Mouse (Mus musculus): ENCODE measurements around the gene Slc5a9. TPM values are rescaled to one million over a fixed set of nuclear protein-coding genes. Genes with fewer than 3 reads are reported as not detected.

Gene Slc5a9
- total and polyA plus RNA-seq, 3 experiments = not detected

DNA sequence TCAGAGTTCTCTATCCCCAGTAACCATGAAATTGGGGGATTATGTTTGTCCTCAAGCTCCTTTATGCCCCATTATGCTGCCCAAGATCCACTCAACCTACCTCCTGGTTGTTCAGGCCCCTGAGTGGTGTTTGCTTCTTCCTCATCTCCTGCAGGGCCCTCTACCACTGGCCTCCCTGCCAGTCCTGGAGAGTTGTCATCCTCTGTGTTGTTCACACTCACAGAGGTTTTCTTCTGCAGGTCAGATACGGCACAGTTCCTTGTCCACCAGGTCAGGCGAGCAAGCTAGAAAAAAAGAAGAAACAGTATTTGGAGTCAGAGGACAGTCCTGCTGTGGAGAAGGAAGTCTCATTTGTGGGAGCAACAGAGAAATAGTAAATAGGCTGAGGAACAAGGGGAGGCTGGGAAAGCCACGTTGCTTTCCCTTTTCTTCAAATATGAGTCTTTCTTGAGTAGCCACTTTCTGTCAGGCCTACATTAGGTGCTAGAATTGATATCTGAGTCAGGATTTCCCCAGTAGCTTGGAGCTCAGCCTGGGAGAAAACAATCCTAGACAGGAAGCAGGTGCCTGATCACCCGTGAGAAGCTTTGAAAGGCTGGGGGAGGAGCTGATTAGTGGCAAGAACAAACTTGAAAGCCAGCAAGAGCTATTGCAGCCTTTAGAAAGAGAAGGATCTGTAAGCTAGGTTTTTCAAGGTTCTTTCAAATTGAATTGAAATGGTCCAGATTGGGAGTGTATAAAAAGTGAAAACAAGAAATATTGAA, 22.4 kb downstream of the Slc5a9 start:
- Histone ChIP-seq H3K9ac (ENCODE audit: control insufficient read depth, low read depth, low read length, poor library complexity, severe bottlenecking) (no peak overlapping the region), H3K27me3 (ENCODE audit: control insufficient read depth in 1 of 2, insufficient read depth in 2 of 2, low read length in 2 of 2) (no peaks in the 10 kb centered on the region), H3K9me3 (replicated peaks; ENCODE audit: insufficient read depth, low read length) (no peaks in the 10 kb centered on the region), H3K36me3 (ENCODE audit: control insufficient read depth in 1 of 2, insufficient read depth in 2 of 2, low read length in 2 of 2) (no peaks in the 10 kb centered on the region), H3K79me2 (ENCODE audit: control insufficient read depth, insufficient read depth, low read length, poor library complexity) (no peaks in the 10 kb centered on the region), H3K4me1 (ENCODE audit: control insufficient read depth in 1 of 2, insufficient read depth in 2 of 2, low read length in 2 of 2) (no peaks in the 10 kb centered on the region), H3K27ac (ENCODE audit: control insufficient read depth, low read depth, low read length) (no peak overlapping the region), H3K4me3 (ENCODE audit: control insufficient read depth in 1 of 2, insufficient read depth in 1 of 2, low read depth in 2 of 2, low read length in 2 of 2) (no peak overlapping the region)
- no peak for DNase-seq (ENCODE audit: low read depth, low spot score)
- no peak for TF ChIP-seq USF2 (IDR thresholded peaks at IDR 0.05; ENCODE audit: borderline replicate concordance in 1 of 2, insufficient read depth in 1 of 2, low read depth in 1 of 2, low read length in 2 of 2)
- TF ChIP-seq ZNF384 (IDR thresholded peaks at IDR 0.05; ENCODE audit: low read depth, low read length) = no peak
- TF ChIP-seq POLR2A (IDR thresholded peaks at IDR 0.05; ENCODE audit: control insufficient read depth in 1 of 2, insufficient read depth in 1 of 2, low read depth in 1 of 2, low read length in 2 of 2, poor library complexity in 1 of 2) = no peak
- no peak for TF ChIP-seq NELFE (IDR thresholded peaks at IDR 0.05; ENCODE audit: low read depth, low read length)
- TF ChIP-seq SIN3A (IDR thresholded peaks at IDR 0.05; ENCODE audit: low read length) = no peak
- no peak for TF ChIP-seq ELF1 (IDR thresholded peaks at IDR 0.05; ENCODE audit: low read depth, low read length)
- TF ChIP-seq TCF12 (IDR thresholded peaks at IDR 0.05; ENCODE audit: low read depth, low read length) = no peak
- no peak for TF ChIP-seq SMC3 (IDR thresholded peaks at IDR 0.05; ENCODE audit: low read depth, low read length)
- no peak for TF ChIP-seq USF1 (IDR thresholded peaks at IDR 0.05; ENCODE audit: low read depth, low read length)
- TF ChIP-seq TBP (IDR thresholded peaks at IDR 0.05; ENCODE audit: low read depth, low read length) = no peak
- no peak for TF ChIP-seq GABPA (IDR thresholded peaks at IDR 0.05; ENCODE audit: low read depth, low read length)

GRCm38 (mm10) chr4:111867743-111868401, 34.8 kb downstream of the Slc5a9 start:
- Histone ChIP-seq H3K4me1 (ENCODE audit: control insufficient read depth in 1 of 2, insufficient read depth in 2 of 2, low read length in 2 of 2) (no peaks in the 10 kb centered on the region), H3K27me3 (ENCODE audit: control insufficient read depth in 1 of 2, insufficient read depth in 2 of 2, low read length in 2 of 2) (no peaks in the 10 kb centered on the region), H3K9me3 (replicated peaks; ENCODE audit: insufficient read depth, low read length) (no peaks in the 10 kb centered on the region), H3K9ac (ENCODE audit: control insufficient read depth, low read depth, low read length, poor library complexity, severe bottlenecking) (no peak overlapping the region), H3K4me3 (ENCODE audit: control insufficient read depth in 1 of 2, insufficient read depth in 1 of 2, low read depth in 2 of 2, low read length in 2 of 2) (no peak overlapping the region), H3K36me3 (ENCODE audit: control insufficient read depth in 1 of 2, insufficient read depth in 2 of 2, low read length in 2 of 2) (no peaks in the 10 kb centered on the region), H3K27ac (ENCODE audit: control insufficient read depth, low read depth, low read length) (no peak overlapping the region), H3K79me2 (ENCODE audit: control insufficient read depth, insufficient read depth, low read length, poor library complexity) (no peaks in the 10 kb centered on the region)
- DNase-seq (ENCODE audit: low read depth, low spot score) = no peak
- TF ChIP-seq MYC (IDR thresholded peaks at IDR 0.05; ENCODE audit: low read depth, low read length) (no peak), MYB (IDR thresholded peaks at IDR 0.05; ENCODE audit: low read depth, low read length) (no peak), RCOR1 (IDR thresholded peaks at IDR 0.05; ENCODE audit: low read depth, low read length) (no peak), ETS1 (IDR thresholded peaks at IDR 0.05; ENCODE audit: low read depth, low read length) (no peak), NRF1 (IDR thresholded peaks at IDR 0.05; ENCODE audit: insufficient read depth, low read depth, low read length, poor library complexity, severe bottlenecking) (no peak), ZNF384 (IDR thresholded peaks at IDR 0.05; ENCODE audit: low read depth, low read length) (no peak), MEF2A (IDR thresholded peaks at IDR 0.05; ENCODE audit: extremely low read depth, insufficient replicate concordance, low read depth, low read length, poor library complexity, severe bottlenecking) (no peak), MAX (IDR thresholded peaks at IDR 0.05; ENCODE audit: low read length) (no peak), TBP (IDR thresholded peaks at IDR 0.05; ENCODE audit: low read depth, low read length) (no peak), TCF12 (IDR thresholded peaks at IDR 0.05; ENCODE audit: low read depth, low read length) (no peak), USF2 (IDR thresholded peaks at IDR 0.05; ENCODE audit: borderline replicate concordance in 1 of 2, insufficient read depth in 1 of 2, low read depth in 1 of 2, low read length in 2 of 2) (no peak), MXI1 (IDR thresholded peaks at IDR 0.05; ENCODE audit: low read depth, low read length) (no peak), RAD21 (IDR thresholded peaks at IDR 0.05; ENCODE audit: low read depth, low read length) (no peak), MAFK (IDR thresholded peaks at IDR 0.05; ENCODE audit: borderline replicate concordance, low read depth, low read length) (no peak), SMC3 (IDR thresholded peaks at IDR 0.05; ENCODE audit: low read depth, low read length) (no peak), POLR2AphosphoS2 (IDR thresholded peaks at IDR 0.05; ENCODE audit: low read length) (no peak), TAL1 (IDR thresholded peaks at IDR 0.05; ENCODE audit: low read length) (no peak), ELF1 (IDR thresholded peaks at IDR 0.05; ENCODE audit: low read depth, low read length) (no peak)
